Mouse (Mus musculus): Measurements from ENCODE around the gene Dock8.

Dock8 gene

DNA sequence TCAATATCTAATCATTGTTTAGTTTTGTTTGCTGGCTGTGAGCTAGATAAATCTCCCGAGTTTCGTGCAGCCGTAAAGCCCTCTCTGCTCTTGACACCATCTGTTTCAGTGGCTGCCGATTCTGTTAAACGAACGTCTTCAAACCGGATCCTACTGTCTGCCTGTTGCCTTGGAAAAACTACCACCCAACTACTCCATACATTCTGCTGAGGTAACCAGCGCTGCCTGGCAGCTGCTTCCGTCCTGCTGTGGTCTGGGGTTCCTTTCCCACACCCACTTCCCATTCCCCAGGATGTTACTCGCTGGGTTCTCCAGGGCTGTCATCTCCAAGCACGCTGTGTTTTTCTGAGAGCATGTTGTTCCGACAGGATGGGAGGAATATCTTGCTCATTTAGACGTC, 123.7 kb downstream of the Dock8 start:
- DNase-seq (ENCODE audit: low read depth) = no peak

DNA sequence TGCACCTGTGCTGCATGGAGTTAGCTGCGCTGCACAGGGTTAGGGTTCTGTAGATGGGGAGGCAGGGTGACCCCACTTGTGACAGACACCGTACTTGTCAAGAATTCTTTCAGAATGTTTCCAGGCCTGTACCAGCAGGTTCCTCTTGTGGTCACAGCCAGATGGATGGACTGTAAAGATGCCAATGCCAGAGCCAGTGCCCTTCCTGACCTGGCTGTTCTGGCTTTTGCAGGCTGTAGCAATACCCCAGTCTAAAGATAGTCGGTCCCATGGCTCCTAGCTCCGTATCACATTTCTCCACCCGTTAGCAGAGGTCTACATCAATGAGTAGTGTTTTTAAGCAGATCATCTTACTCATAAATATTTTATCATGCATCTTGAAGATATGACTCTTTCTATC, 124.1 kb downstream of the Dock8 start:
- DNase-seq (ENCODE audit: low read depth) = no peak

DNA sequence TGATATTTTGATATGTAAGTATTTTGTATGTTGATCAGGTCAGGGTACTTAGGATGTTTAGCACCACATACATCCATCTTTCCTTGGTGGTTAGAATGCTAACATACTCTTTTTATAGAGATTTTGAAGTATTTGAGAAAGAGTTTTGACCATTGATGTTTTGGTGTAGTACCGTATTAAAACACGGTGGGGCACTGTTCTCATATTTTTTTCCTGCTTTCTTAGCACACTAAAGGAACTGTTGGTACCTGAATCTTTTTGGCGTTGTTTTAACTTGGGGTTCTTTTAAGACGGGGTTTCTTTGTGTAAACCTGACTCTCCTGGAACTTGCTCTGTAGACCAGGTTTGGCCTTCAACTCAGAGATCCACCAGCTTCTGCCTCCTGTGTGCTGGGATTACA, 133.0 kb downstream of the Dock8 start:
- DNase-seq (ENCODE audit: low read depth) = no peak

DNA sequence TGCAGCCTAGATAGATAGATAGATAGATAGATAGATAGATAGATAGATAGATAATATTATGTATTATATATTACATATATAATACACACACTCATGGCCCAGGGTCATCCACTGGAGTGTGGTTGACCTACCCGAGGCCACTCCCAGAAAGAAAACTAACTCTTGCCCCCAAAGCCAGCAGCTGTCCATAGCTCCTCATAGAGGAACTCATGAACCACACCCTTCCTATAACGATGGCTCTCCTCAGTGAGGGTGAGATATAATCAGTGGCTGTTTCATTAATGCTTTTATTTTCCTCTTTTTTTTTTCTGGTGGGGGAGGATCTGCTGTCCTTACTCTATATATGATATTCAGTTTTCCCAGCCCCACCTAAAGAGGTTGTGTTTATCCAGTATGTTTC, 134.6 kb downstream of the Dock8 start:
- DNase-seq (ENCODE audit: low read depth) = no peak

DNA sequence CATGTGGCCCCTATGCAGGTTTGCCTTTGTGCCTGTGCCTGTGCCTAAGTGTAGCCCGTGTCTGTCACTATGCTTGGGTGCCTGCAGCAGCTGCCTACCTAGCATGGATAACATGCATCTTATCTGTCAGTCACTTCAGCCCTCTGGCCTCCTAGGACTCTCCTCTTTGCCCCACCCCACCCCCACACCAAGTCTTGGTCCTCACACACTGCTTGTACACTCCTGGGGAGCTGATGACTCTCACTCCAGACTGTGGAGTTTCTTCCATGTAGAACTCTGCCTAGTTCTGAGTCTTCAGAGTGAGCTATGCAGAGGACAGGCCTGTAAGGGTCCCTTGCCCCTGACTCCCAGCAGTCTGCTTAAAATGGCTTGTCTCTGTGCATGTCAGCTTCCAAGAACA, 136.8 kb downstream of the Dock8 start:
- DNase-seq (ENCODE audit: low read depth) = no peak

DNA sequence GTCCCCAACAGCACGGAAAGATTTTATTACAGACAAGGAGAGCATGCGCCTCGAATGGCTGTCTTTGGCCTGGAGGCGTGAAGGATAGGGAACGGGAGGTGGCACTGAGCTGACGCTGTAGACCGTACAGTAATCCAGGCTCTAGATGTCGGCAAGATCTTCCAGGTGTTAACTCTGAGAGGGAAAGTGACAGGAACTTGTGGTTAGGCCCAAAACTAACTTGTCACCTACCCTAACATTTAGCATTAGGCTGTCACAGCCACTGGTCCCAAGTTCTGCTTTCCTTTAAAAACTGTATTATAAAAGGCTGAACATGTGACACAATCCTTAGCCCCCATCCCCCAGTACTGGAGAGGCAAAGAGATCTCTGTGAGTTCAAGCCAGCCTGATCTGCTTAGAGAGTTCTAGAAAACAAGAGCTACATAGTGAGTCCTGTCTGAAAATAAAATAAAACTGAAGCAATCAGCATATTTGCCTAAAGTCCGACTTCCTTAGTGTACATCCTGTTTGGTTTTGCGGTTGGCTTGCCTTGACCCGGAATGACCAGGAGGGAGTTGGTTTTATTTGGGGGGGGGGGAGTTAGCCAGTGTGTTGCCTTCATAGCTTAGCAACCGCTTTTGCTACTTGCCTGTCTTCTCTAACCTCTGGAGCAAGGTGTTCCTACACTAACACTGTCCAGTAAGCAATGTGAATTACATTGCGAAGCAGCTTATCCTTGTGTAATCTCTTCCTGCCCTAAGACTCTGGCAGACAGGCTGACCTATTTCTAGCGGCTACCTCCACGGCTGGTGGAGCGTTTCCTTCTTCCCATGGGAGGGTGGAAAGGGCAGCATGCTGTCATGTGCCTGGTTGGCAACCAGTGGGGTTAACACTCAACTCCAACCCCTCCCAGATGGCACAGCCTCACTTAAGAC, 138.8 kb downstream of the Dock8 start:
- peak; percentile 30 for DNase-seq (ENCODE audit: low read depth)

DNA sequence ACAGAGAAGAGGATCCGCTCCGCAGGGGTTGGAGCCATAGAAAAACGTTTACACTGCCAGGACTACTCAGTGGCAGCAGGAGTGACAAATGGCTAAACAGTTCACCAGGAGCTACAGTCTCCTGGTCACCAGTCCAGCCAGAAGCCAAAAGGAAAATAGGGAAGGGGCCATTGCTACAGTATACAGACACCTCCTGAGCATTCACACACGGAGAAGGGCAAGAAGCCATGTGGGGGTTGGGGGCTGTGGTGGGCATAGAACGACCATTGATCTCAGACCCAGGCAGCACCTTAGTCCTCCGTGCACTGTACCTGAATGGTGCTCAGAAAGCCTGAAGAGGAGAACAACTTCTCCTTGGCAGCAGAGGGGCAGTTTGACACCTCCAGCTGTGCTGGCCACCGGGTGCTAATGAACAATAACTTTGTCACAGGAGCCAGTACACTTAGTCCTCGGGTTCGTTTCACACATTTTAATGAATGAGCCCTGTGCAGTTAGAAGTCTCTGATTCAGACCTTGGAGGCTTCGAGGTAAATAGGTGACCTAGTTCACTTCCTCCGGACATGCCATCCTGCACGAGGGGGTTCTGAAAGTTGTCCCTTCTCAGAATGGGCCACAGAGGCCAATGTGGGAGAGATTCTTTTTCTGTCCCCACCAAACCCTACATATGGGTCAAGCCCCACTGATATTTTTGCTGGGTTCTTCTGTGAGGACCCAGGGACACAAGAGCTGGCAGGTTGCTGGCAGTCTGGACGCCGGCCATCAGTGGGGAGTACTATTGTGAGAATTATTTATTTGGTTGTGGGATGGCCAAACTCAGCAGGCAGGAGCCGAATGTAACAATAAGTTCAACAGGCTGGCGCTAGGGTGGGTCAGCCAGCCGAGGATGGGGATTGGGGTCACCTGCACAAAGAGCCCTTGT, 145.0 kb downstream of the Dock8 start:
- no peak for DNase-seq (ENCODE audit: low read depth)

DNA sequence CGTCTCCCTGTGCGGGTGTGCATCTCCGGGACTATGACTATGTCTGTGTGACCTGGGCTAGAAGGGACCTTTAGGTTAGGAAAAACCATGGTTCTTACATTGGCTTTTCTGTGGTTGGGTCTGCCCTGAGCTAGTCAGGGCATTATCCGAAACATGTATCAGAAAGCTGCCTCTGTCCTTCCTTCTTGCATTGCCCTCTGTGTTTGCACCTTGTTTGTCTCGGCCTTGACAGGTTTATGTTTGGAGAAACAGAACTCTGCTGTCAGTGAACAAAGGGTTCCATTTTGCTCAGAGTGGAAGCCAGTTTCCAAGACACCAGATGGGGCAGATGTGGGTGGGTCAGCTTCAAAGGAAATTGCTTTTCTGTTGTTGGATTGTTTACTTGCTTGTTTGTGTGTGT, 145.8 kb downstream of the Dock8 start:
- DNase-seq (ENCODE audit: low read depth) = no peak

DNA sequence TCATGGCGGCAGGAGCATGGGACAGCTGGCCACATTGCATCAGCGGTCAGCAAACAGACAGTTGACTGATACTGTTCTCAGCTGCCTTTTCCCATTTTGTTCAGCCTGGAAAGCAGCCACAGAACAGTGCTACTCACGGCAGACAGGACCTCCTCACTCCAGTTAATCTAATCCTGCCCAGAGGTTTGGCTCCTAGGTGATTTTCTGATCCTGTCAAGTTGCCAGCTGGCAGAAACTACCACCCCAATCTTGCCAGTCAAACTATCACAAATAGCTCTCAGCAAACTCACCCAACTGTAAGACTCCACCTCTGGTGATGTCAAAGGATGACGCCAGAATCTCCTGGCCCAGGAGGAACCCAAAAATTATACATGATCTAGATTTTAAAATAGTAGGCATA, 146.8 kb downstream of the Dock8 start:
- DNase-seq (ENCODE audit: low read depth) = no peak

DNA sequence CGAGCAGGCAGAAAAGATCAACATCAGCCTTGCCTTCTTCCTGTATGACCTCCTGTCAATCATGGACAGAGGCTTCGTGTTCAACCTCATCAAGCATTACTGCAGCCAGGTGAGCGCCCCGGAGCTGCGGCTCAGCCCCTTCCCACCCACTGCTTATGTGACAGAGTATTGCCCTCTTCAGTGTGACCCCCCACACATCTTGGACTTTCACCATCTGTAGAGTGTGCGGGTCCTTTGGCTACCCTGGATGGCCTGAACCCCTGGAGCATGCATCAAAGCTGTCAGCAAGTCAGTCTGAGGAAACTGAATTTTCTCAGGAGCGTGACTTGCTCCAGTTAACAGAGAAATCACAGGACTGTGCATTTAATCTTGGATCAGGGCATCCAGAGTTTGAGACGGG, 150.5 kb downstream of the Dock8 start:
- DNase-seq (ENCODE audit: low read depth) = no peak

DNA sequence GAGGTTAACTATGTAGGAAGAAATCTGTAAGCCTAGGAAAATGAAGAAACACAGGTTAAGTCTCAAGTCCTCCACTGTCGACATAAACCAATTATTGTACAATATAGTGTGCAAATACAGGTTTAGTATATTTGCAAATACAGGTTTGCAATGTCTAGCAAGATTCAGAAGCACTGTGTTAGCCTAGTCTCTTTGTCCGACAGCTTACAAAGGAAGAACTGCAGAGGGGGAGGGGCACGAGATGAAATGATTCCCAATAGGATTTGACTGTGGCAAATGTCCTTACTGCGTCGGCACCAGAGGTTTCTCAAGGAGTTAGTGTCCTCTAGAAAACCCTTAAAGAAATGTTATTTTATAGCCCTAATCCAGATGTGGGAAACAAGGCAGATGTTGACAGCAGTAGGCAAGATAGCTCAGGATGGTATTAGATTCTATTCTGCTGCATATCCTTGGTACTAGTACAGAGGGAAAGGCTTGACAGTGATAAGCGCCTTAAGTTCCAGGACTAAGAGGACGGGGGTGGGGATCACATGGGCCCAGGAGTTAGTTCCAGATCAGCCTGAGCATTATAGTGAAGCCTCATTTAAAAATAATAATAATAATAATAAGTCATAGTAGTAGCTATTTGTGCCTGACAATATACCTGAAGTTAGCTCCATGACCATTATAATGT, 155.3 kb downstream of the Dock8 start:
- no peak for DNase-seq (ENCODE audit: low read depth)

DNA sequence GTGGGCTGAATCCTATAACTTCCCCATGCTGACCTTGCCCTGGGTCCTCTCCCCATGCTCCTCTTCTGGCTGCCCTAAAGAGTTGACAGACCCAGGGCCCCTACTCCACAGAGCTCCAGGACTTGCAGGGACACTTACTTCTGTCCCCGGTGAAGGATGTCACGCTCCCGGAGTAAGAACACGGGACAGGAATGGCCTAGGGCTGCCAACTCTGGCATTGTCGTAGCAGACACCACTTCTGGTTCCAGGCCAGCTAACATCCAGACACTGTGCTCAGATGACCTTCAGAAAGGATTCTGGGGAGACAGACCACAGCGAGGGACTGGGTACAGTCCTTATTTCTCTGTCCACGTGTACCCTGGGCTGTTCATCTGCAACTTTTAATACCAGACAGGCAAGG, 155.9 kb downstream of the Dock8 start:
- no peak for DNase-seq (ENCODE audit: low read depth)

DNA sequence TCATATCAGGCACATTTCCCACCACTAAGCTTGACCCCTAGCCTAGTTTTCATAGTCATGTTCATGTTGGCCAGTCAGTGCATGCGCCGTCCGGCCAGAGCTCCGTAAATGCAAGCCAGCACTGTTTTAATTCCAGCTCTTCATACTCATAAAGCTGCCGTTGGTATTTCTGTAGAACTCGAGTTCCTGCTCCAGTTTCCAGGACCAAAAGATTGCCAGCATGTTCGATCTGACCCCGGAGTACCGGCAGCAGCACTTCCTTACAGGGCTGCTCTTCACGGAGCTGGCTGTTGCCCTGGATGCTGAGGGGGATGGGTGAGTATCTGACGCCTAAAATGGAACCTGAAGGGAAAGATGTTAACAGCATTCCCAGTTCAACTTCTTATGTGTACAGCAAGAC, 156.4 kb downstream of the Dock8 start:
- no peak for DNase-seq (ENCODE audit: low read depth)

DNA sequence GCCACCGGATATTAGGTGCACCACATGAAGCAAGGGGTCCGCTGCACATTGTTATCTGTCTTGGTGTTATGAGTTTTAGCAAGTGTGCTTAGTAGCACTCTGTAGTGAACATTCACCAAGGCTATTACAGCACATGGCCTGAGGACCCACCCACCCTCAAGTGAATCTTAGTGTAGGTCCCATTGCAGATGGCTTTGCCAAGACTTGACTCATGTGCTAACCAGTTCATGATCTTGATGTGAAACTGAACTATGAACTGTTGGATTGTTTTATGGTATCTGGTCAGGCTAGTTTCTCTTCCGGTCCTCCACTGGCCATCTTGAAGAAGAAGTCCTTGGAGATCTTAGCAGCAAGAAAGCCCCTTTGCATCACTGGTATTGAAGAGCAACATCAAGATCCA, 162.9 kb downstream of the Dock8 start:
- no peak for DNase-seq (ENCODE audit: low read depth)

DNA sequence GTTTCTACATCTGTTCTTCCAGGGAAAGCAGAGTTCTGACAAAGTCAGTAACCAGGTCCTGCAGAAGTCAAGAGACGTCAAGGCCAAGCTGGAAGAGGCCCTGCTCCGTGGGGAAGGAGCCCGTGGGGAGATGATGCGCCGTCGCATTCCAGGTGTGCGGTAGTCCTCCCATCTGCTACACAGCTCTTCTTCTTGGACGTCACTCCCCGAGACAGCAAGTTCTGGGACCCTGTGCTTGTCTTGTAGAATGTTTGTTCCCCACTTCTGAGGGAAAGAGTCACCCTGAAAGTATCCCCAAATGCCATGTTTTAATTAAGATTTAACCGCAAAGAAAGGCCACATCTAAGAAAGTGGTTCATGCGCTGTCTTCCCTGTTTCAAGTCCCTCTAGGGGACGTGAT, 164.1 kb downstream of the Dock8 start:
- DNase-seq (ENCODE audit: low read depth) = no peak

DNA sequence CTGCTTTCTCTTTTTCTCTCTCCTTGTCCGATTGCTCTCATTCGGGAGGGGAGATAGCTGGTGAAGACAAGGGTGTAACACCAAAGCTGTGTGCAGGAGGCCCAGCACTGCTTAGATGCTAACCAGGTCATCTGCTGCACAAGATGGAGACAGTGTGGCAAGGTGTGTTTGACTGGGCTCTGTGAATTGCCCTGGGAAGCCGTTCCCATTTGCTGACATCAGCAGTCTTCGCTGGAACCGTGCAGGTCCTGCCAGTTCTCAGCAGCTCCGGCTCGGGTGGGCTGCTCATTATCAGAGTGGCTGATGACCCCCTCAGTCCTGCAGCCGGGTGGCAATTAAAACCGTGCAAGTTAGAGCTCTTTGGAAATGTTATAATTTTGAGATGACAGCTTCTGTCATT, 167.1 kb downstream of the Dock8 start:
- DNase-seq (ENCODE audit: low read depth) = no peak

DNA sequence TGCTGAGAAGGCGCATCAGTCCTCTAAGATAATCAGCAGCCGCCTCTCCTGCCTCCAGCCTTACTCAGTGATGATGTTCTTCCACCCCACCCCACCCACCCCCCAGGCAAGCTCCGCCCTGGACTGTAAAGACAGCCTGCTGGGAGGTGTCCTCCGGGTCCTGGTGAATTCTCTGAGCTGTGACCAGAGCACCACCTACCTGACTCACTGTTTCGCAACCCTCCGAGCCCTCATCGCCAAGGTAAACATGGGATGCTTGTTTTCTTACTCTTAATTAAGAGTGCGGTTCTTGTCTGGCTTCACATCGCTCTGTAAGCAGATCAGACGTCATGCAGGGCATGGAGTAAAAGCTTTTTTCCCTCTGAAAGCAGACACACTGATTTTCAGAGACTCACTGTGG, 172.1 kb downstream of the Dock8 start:
- DNase-seq (ENCODE audit: low read depth) = no peak

DNA sequence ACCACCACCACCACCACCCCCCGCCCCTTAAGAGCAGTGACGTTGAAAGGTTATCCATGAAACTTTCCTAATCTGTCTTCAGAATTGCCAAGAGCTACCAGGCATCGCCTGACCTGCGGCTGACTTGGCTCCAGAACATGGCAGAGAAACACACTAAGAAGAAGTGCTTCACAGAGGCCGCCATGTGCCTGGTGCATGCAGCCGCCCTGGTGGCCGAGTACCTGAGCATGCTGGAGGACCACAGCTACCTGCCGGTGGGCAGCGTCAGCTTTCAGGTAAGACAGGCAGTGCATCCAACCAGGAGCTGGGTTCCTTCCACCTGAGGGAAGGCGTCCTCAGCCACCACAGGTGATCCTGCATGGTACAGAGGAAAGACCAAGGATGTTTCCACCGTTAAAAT, 177.4 kb downstream of the Dock8 start:
- no peak for DNase-seq (ENCODE audit: low read depth)

DNA sequence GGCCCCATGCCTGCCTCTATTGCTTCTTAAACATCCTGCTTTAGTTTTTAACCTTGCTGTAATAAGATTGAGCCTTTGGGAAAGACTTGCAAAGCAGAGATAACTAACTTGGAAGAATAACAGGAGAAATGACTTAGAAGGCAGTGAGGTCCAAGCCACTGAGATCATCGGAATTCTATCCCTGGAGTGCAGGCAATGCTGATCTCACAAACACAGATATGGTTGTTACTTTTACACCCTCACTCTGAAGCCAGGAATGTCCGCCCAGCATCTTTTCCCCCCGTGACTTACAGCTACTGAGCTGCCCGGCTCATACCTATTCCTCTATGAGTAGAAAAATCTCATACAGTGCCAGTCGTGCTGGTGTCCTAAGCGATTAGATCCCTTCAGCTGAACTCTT, 180.7 kb downstream of the Dock8 start:
- no peak for DNase-seq (ENCODE audit: low read depth)

DNA sequence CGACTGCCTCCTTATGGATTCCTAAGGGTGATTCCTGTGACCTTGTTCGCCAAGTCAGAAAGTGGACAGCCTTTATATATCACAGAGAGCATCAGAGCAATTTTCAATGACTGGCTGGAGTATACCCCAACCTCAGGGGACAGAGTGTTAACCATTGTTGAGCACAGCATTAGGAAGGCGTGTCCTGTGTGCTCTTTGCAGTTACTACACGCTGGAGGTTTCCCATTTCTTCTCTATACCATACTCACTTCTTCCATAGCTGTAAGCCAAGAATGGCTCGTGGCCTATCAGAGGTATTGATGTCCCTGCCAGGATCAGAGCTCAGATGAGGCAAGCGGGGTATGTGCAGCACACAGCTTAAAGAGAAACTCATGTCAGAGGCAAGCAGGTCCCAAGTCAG, 181.2 kb downstream of the Dock8 start:
- no peak for DNase-seq (ENCODE audit: low read depth)

DNA sequence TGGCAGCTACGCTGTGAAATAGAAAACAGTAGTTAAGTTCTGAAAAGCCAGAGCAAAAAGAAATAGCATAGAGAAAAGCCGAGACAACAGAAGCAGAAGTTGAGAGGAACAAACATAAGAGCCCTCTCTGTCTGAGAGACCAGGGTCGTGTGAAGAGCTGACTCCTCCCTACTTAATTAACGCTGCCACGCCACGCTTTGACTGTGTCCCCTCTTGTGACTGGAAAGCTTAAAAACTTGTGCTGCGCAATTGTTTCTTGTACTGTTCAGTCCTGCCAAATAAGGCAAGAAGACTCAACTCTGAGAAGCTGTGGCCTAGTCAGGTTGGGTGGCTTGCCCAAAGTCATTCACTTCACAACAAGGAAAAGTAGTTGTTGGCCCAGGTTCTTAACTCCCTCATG, 184.7 kb downstream of the Dock8 start:
- no peak for DNase-seq (ENCODE audit: low read depth)

DNA sequence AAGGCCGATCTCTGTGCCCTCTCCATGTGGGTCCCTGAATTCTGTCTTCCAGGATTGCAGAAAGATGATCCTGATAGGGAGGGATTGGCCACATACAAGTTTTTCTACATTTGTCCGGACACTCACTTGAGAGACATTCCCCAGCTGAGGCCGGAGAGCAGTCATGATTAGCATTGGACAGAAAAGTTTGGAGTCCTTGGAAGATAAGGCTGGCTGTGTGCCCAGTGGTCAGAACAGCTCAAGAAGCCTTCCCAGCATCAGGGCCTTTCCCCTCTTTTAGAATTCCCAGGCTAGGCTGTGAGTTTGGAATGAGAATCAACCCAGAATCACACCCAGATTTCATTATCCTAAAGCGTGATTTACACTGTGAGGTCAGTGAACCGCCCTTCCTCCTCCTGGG, 187.0 kb downstream of the Dock8 start:
- no peak for DNase-seq (ENCODE audit: low read depth)

DNA sequence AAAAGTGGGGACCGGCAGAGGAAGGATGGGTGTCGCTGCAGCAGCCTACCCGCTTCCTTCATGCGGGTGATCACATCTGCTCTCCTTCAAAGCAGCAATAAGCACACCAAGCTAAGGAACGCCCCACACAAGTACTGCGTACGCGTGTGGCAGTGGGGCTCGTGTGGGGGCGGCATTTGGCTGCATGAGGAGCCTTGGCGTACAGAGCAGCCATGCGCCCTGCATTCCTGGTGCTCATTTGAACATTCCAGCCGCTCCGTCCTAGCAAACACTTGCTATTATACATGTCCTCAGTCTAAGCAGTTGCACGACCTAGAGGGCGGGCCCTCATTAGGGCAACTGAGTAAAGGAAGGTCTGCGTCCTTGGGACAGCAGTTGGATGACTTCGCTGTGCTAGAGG, 188.3 kb downstream of the Dock8 start:
- no peak for DNase-seq (ENCODE audit: low read depth)

Measured in c-Kit-positive CD71-negative TER-119-negative erythroid progenitor cells, embryonic 14.5 days (primary cell).